Mouse (Mus musculus): ENCODE data around the gene Ppia. TPM values are rescaled to one million over a fixed set of nuclear protein-coding genes. Genes with fewer than 3 reads are reported as not detected.
A peak's percentile ranks its signal among the peaks of the same experiment; 100 is the strongest.
"Not testable (repeated sequence)": the region's sequence is repeated elsewhere in the genome, so short reads cannot be mapped to it uniquely, and the experiment has no call there.

Ppia gene
- total RNA-seq, 2 experiments from 2014 or later, result 2,159 to 2,195 TPM

DNA sequence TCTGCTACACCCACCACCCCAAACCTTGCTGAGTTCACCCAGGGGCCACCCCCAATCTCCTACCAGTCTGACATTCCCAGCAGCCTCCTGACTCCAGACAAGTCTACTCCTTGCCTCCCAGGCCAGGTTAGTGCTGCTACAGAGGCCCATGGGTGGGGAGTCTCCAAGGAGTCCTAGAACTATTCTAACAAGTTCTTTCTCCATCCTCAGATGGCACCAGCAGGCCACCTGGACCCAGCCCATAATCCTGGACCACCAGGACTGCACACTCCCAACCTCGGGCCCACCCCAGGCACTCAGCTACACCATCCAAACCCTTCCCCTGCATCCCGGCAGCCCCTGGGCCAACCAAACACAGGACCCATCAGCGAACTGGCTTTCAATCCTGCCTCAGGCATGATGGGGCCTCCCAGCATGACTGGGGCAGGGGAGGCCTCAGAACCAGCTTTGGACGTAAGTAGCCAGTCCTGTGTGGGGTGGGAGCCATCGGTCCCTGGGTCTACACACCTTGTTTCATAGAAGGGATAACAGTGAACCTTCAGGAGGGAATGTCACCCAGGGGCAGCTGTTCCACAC lies 11.3 kb upstream of the Ppia start:
- intact Hi-C loops (cut with DNase I), result no loop called here
- DNase-seq, result no peak

GRCm38 (mm10) chr11:6404699-6405566 lies 10.3 kb upstream of the Ppia start:
- DNase-seq, result peak; percentile 81
- intact Hi-C loops (cut with DNase I), result no loop called here

- DNase-seq, result no peak
- intact Hi-C loops (cut with DNase I), result no loop called here
These were observed 9.6 kb upstream of the Ppia start for GRCm38 (mm10) chr11:6405591-6406081.

GRCm38 (mm10) chr11:6406251-6407161 lies 8.7 kb upstream of the Ppia start:
- DNase-seq, result peak; percentile 48
- intact Hi-C loops (cut with DNase I), result no loop called here

DNA sequence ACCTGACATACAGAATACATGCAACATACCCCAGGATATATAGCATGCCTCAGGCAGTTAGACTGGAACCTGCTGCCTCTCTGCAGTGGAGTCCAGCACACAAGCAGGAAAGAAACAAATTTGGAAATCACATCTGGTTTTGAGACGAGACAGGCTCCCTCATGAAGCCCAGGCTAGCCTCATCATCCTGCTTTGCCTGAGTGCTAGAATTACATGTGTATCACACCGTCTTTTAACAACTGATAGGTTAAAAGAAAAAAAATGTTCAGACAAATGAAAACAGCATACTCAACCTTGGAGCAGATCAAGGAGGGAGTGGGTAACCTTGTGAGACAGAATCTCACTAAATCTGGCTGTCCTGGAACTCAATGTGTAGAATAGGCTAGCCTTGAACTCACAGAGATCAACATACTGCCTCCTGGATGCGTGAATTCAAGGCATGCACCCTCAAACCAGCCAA lies 8.1 kb upstream of the Ppia start:
- DNase-seq, result no peak
- intact Hi-C loops (cut with DNase I), result no loop called here

DNA sequence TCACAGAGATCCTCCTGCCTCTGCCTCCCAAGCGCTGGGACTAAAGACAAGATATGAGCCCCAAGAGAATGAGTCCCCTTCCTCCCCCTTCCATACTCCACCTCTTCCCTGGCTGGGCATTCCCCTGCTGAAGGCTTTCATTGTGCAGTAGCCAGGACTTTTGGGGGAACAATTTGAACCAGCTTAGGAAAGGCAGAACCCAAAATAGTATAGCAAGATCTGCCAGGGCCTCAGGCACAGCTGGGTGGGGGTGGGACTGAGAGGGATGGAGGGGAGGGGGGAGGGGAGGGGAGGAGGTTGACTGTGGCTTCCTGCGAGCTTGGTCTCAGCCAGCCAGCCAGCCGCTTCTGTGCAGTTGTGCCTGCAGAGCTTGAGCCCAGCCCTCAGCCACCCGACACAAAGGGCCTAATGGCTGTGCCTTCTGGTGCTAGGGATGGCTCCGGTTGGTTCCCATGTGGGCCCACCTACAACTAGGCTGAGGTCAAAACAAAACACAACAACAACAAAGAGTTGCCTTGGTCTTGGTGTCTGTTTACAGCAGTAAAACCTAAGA lies 5.1 kb upstream of the Ppia start:
- DNase-seq, result no peak
- intact Hi-C loops (cut with DNase I), result no loop called here

DNA sequence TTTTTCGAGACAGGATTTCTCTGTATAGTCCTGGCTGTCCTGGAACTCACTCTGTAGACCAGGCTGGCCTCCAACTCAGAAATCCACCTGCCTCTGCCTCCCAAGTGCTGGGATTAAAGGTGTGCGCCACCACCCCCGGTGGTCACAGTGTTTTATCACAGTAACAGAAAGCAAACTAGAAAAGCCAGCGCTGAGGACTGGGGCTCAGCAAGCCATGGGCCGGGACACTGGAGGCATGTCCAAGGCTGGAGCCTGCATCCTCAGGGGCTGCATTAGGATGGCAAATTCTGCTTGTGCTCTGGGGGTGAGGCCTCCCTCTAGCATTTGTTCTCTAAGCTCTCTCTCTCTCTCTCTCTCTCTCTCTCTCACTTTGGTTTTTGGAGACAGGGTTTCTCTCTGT lies 4.5 kb upstream of the Ppia start:
- DNase-seq, result not testable (repeated sequence)

GRCm38 (mm10) chr11:6411684-6412083 lies 3.6 kb upstream of the Ppia start:
- intact Hi-C loops (cut with DNase I), result no loop called here
- peak; percentile 83 for DNase-seq

More for the DNA sequence above, 4.5 kb upstream of the Ppia start:
- intact Hi-C loops (cut with DNase I), result not testable (repeated sequence)

GRCm38 (mm10) chr11:6413264-6413663 lies 2.0 kb upstream of the Ppia start:
- intact Hi-C loops (cut with DNase I), result no loop called here
- DNase-seq, result no peak

DNA sequence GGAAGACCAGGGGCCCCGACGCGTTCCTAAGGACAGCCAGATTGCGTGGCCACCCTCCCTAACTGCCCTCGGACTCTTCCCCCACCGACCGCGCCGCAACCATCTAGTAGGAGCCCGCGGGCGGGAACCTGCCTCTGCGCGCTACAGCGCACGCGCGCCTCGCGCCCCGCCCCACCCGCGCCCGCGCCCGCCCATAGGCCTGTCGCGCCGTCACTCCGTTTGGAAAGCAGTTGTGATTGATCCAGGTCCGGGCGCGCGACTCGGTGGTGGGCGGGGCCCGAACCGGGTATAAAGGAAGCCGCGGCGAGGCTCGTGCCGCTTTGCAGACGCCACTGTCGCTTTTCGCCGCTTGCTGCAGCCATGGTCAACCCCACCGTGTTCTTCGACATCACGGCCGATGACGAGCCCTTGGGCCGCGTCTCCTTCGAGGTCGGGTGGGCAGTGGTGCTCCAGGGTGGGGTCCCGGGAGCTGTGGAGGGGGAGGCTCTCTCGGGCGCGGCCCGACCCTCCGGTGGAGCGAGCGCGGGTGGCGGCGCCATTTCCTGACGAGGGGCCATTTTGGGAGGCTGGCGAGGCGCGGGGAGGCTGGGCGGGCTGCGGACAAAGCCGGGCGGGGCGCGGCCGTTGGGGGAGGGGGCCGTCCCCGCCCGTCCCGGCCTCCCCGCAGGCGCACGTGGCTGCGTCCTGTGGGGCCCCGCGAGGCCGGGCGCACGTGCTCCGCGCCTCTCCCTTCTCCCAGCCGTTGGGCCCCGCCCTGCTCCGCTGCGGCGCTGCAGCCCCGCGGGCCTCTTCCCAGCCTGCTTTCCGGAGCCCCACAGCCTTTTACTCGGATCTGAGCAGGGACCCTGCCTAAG lies 535 bp downstream of the Ppia start:
- intact Hi-C loops (cut with DNase I), result no loop called here
- DNase-seq, result peak; percentile 99

DNA sequence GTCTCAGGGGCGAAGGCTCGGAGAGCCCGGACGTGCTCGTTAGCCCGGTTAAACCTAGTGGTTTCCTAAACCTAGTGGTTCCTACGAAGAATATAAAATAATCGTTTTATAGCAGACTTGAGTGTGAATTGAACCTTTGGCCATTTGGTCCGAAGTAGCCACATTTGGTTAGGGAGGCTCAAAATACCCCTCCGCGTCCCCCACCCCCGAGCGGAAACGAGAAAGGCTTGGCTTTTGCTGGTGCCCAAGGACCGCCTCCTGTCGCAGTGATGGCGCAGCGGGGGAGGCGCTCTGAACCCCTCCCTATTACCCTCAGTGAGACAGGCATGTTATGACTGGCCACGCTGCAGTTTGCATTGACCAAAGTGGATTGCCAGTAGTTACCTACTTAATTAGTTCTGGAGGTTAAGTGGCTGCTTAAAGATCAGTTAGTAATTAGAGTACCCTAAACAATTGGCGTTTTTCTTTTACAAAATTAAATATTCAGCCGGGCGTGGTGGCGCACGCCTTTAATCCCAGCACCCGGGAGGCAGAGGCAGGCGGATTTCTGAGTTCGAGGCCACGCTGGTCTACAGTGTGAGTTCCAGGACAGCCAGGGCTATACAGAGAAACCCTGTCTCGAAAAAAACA lies 1.3 kb downstream of the Ppia start:
- peak; percentile 93 for DNase-seq
- intact Hi-C loops (cut with DNase I), result no loop called here

- no peak for DNase-seq
These were observed 1.8 kb downstream of the Ppia start for GRCm38 (mm10) chr11:6417069-6417468.

GRCm38 (mm10) chr11:6417490-6417889 lies 2.2 kb downstream of the Ppia start:
- DNase-seq, result no peak
- intact Hi-C loops (cut with DNase I), result no loop called here

More at GRCm38 (mm10) chr11:6417069-6417468, 1.8 kb downstream of the Ppia start:
- intact Hi-C loops (cut with DNase I), result no loop called here

DNA sequence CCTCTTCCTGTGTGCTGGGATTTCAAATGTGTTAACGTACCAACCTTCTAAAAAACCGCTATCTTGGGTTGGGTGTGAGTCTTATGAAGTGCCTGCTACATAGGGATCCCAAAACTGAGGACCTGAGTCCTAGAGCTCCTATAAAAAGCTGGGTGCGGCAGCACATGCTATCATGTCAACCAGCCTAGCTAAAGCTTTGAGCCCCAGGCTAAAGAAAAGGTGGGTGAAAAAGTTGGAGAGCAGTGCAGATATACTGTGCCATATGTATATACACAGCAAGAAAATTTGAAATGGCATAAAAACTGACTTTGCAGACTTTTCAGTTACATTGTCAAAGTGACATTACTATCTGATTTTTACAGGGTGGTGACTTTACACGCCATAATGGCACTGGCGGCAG lies 3.5 kb downstream of the Ppia start:
- intact Hi-C loops (cut with DNase I), result no loop called here
- no peak for DNase-seq

GRCm38 (mm10) chr11:6419156-6419555 lies 3.9 kb downstream of the Ppia start:
- DNase-seq; intact Hi-C loops (cut with DNase I): not testable (repeated sequence)

DNA sequence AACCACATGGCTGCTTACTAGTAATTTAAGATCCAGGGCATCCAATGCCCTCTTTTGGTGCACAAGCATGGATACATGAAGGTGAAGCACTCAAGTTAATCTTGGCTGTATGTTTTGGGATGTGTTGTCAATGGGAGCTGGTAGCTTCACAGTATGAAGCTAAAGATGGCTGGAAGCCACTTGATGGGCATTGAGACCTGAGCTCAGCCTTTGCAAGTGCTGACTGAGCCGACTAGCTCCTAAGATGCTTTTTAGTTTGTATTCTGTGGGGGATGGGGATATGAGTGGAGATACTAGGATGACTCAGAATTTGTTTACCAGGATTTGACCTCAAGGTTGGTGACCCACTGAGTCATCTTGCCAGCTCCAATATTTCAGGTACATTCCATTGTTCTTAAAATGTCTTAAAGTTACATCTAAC lies 5.0 kb downstream of the Ppia start:
- no peak for DNase-seq
- intact Hi-C loops (cut with DNase I), result no loop called here

GRCm38 (mm10) chr11:6420722-6421350 lies 5.6 kb downstream of the Ppia start:
- DNase-seq, result no peak
- intact Hi-C loops (cut with DNase I), result no loop called here

DNA sequence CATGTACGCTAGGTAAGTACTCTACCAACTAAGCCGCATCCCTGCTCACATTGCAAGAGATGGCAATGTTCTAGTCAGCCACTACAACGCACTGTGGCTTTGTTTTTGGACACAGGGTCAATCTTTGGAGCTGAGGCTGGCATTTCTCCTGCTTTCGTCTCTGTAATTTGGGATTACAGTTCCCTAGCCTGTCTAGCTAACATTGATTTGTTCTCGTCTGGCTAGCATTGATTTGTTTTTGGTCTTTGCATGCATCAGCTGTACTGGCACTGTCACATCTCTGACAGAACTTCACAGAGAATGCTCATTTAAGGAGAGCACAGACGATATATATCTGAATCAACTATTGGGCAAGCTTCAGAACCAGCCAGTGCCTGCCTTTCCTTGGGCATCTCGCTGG lies 14.9 kb downstream of the Ppia start:
- intact Hi-C loops (cut with DNase I), result no loop called here
- no peak for DNase-seq

DNA sequence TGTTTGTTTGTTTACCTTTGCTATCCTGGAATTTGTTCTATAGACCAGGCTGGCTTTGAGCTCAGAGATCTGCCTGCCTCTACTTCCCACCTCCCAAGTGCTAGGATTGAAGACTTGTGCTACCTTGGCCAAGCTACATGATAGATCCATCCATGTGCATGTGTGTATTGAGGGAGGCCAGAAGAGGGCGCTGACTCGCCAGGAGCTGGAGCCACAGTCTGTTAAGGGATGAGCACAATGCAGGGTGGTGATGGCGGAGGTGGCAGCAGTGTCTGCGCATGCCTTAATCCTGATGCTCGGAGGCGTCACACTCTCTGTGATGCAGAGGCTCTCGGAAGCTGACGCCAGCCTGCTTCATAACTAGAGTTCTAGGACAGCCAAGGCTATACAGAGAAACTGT lies 21.2 kb downstream of the Ppia start:
- DNase-seq, result peak; percentile 61
- intact Hi-C loops (cut with DNase I), result no loop called here
